Mouse (Mus musculus): ENCODE results near the gene Prkce. TPM values are rescaled to one million over a fixed set of nuclear protein-coding genes. Genes with fewer than 3 reads are reported as not detected.

The Prkce gene
- polyA plus RNA-seq, 1 experiment from 2014 or later = 44.3 TPM

GRCm38 (mm10) chr17:86168231-86168981 is 821 bp downstream of the Prkce start:
- Histone ChIP-seq H3K27me3 (ENCODE audit: control insufficient read depth, insufficient read depth, low read length) (no peaks in the 10 kb centered on the region), H3K9ac (replicated peaks; ENCODE audit: low read depth, low read length) (peak overlapping the region; percentile 76), H3K4me1 (ENCODE audit: control insufficient read depth, insufficient read depth, low read length) (peaks cover 32% of the 10 kb centered on the region), H3K36me3 (ENCODE audit: control insufficient read depth, insufficient read depth, low read length) (no peaks in the 10 kb centered on the region), H3K9me3 (ENCODE audit: control insufficient read depth, low read length) (no peaks in the 10 kb centered on the region), H3K27ac (ENCODE audit: low read depth, low read length) (peak overlapping the region; percentile 89), H3K4me2 (ENCODE audit: low read depth, low read length) (peak overlapping the region; percentile 92), H3K4me3 (ENCODE audit: low read depth, low read length) (peak overlapping the region; percentile 79)
- ATAC-seq (ENCODE audit: low read depth) = no peak
- under 1% methylated on average over 60 of the region's 64 CpGs for WGBS

GRCm38 (mm10) chr17:86169092-86169491 is 1.5 kb downstream of the Prkce start:
- H3K27me3 ChIP-seq (ENCODE audit: control insufficient read depth, insufficient read depth, low read length) = no peaks in the 10 kb centered on the region
- H3K4me1 ChIP-seq (ENCODE audit: control insufficient read depth, insufficient read depth, low read length) = peaks cover 32% of the 10 kb centered on the region
- no peaks in the 10 kb centered on the region for H3K9me3 ChIP-seq (ENCODE audit: control insufficient read depth, low read length)
- H3K36me3 ChIP-seq (ENCODE audit: control insufficient read depth, insufficient read depth, low read length) = no peaks in the 10 kb centered on the region
- H3K4me2 ChIP-seq (ENCODE audit: low read depth, low read length) = peak overlapping the region; percentile 92
- whole genome bisulfite sequencing = 11% methylated on average over 6 of the region's 6 CpGs
- ATAC-seq (ENCODE audit: low read depth) = 0 out of 2 replicates have a peak, but pooled peaks have one; percentile 12
- H3K9ac ChIP-seq (replicated peaks; ENCODE audit: low read depth, low read length) = peak overlapping the region; percentile 76
- H3K4me3 ChIP-seq (ENCODE audit: low read depth, low read length) = peak overlapping the region; percentile 79
- no peak overlapping the region; the same call in 1 of the 2 replicates for H3K27ac ChIP-seq (ENCODE audit: low read depth, low read length)

GRCm38 (mm10) chr17:86170164-86170958 is 2.8 kb downstream of the Prkce start:
- H3K4me3 ChIP-seq (ENCODE audit: low read depth, low read length) = peak overlapping the region; percentile 79
- H3K9ac ChIP-seq (replicated peaks; ENCODE audit: low read depth, low read length) = 0 out of 2 replicates have a peak overlapping the region, but pooled peaks have one; percentile 8
- H3K9me3 ChIP-seq (ENCODE audit: control insufficient read depth, low read length) = no peaks in the 10 kb centered on the region
- ATAC-seq (ENCODE audit: low read depth) = no peak
- no peaks in the 10 kb centered on the region for H3K27me3 ChIP-seq (ENCODE audit: control insufficient read depth, insufficient read depth, low read length)
- H3K4me2 ChIP-seq (ENCODE audit: low read depth, low read length) = peak overlapping the region; percentile 92
- peaks cover 32% of the 10 kb centered on the region for H3K4me1 ChIP-seq (ENCODE audit: control insufficient read depth, insufficient read depth, low read length)
- H3K27ac ChIP-seq (ENCODE audit: low read depth, low read length) = no peak overlapping the region
- WGBS = 41% methylated on average over 9 of the region's 9 CpGs
- no peaks in the 10 kb centered on the region for H3K36me3 ChIP-seq (ENCODE audit: control insufficient read depth, insufficient read depth, low read length)

DNA sequence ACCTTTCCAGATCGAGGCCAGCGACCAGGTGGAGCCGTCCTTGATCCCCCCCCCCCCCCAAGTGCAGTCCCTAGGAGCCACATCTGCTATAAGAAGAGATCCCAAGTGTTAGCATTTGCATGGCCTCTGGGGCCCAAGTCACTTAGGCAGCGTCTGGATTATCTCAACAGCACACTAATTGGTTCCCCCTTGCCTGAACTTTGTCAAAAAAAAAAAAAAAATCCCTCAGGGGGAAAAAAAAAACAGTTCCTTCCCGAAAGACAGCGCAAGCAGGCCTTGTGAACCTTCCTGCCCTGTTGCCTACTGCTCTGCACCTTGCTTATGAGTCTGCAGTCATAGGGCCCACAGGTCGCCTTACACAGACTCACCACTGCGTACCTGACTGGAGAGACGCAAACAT is 7.9 kb downstream of the Prkce start:
- no peak for ATAC-seq (ENCODE audit: low read depth)
- 74% methylated on average over 9 of the region's 9 CpGs for WGBS

GRCm38 (mm10) chr17:86176722-86177121 is 9.1 kb downstream of the Prkce start:
- no peaks in the 10 kb centered on the region for H3K9me3 ChIP-seq (ENCODE audit: control insufficient read depth, low read length)
- H3K9ac ChIP-seq (replicated peaks; ENCODE audit: low read depth, low read length) = no peak overlapping the region
- H3K4me1 ChIP-seq (ENCODE audit: control insufficient read depth, insufficient read depth, low read length) = peaks cover 3% of the 10 kb centered on the region; the same call in 1 of the 2 replicates
- 63% methylated on average over 7 of the region's 7 CpGs for WGBS
- no peaks in the 10 kb centered on the region for H3K27me3 ChIP-seq (ENCODE audit: control insufficient read depth, insufficient read depth, low read length)
- H3K27ac ChIP-seq (ENCODE audit: low read depth, low read length) = no peak overlapping the region
- no peaks in the 10 kb centered on the region for H3K36me3 ChIP-seq (ENCODE audit: control insufficient read depth, insufficient read depth, low read length)
- no peak for ATAC-seq (ENCODE audit: low read depth)
- H3K4me2 ChIP-seq (ENCODE audit: low read depth, low read length) = no peak overlapping the region
- no peak overlapping the region for H3K4me3 ChIP-seq (ENCODE audit: low read depth, low read length)

More for the DNA sequence above, 7.9 kb downstream of the Prkce start:
- H3K27ac ChIP-seq (ENCODE audit: low read depth, low read length) = no peak overlapping the region
- H3K9me3 ChIP-seq (ENCODE audit: control insufficient read depth, low read length) = no peaks in the 10 kb centered on the region
- no peak overlapping the region for H3K4me3 ChIP-seq (ENCODE audit: low read depth, low read length)
- H3K4me2 ChIP-seq (ENCODE audit: low read depth, low read length) = no peak overlapping the region
- H3K27me3 ChIP-seq (ENCODE audit: control insufficient read depth, insufficient read depth, low read length) = no peaks in the 10 kb centered on the region
- H3K9ac ChIP-seq (replicated peaks; ENCODE audit: low read depth, low read length) = no peak overlapping the region
- peaks cover 9% of the 10 kb centered on the region for H3K4me1 ChIP-seq (ENCODE audit: control insufficient read depth, insufficient read depth, low read length)
- no peaks in the 10 kb centered on the region for H3K36me3 ChIP-seq (ENCODE audit: control insufficient read depth, insufficient read depth, low read length)

DNA sequence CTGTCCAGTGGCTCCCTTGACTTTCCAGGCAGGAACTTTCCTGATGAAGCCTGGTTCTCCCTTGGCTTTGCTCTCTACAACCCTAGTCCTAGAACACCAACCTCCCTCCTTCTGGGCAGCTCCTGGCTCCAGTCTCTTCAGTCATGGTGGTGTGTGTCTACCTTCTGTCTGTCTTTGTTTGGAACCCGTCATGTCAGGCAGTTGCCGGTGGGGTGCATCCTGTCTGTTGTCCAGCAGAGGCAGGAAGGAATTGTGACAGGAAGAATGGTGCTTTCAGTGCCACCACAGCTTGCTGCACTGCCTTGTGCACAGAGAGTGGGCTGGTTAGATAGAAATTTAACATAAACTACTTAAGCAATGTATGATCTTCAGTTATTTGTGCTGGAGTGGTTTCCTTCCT is 16.2 kb downstream of the Prkce start:
- H3K4me1 ChIP-seq (ENCODE audit: control insufficient read depth, insufficient read depth, low read length) = no peaks in the 10 kb centered on the region
- ATAC-seq (ENCODE audit: low read depth) = no peak
- H3K9me3 ChIP-seq (ENCODE audit: control insufficient read depth, low read length) = no peaks in the 10 kb centered on the region
- H3K27ac ChIP-seq (ENCODE audit: low read depth, low read length) = no peak overlapping the region
- H3K9ac ChIP-seq (replicated peaks; ENCODE audit: low read depth, low read length) = no peak overlapping the region
- no peak overlapping the region for H3K4me3 ChIP-seq (ENCODE audit: low read depth, low read length)
- no peaks in the 10 kb centered on the region for H3K27me3 ChIP-seq (ENCODE audit: control insufficient read depth, insufficient read depth, low read length)
- no peak overlapping the region for H3K4me2 ChIP-seq (ENCODE audit: low read depth, low read length)
- 19% methylated on average over 2 of the region's 2 CpGs for WGBS
- H3K36me3 ChIP-seq (ENCODE audit: control insufficient read depth, insufficient read depth, low read length) = no peaks in the 10 kb centered on the region

DNA sequence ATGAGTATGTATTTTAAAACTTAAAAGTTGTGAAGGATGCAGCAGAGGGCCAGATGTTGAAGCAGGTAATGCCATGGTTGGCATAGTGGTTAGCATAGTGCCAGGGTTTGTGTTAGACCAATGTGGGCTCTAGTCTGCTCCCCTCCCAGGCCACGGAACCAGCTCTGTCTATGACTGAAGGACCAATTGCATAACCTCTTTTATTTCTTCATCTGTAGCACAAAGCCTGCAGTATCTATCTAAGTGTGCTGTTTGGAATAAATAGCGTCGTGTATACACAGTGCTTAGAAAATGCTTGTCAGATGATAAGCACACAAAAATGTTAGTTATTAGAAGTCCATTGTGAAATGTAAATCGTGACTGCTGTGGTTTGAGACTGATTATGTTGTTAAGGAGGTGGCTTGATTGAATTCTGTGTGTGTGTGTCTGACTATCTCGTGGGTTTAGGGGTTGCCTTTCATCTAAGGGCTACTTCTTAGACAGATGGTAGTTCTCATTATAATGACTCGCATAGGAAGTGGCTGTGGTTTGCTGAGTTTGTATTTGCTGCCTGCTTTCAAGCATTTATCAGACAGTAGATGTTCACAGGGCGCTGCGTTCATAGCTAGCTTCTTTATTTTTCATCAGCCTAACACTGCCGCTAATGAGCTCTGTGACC is 17.1 kb downstream of the Prkce start:
- no peaks in the 10 kb centered on the region for H3K27me3 ChIP-seq (ENCODE audit: control insufficient read depth, insufficient read depth, low read length)
- no peak overlapping the region for H3K4me3 ChIP-seq (ENCODE audit: low read depth, low read length)
- ATAC-seq (ENCODE audit: low read depth) = no peak
- no peak overlapping the region for H3K27ac ChIP-seq (ENCODE audit: low read depth, low read length)
- no peaks in the 10 kb centered on the region for H3K9me3 ChIP-seq (ENCODE audit: control insufficient read depth, low read length)
- H3K4me1 ChIP-seq (ENCODE audit: control insufficient read depth, insufficient read depth, low read length) = no peaks in the 10 kb centered on the region
- 76% methylated on average over 9 of the region's 9 CpGs for WGBS
- H3K36me3 ChIP-seq (ENCODE audit: control insufficient read depth, insufficient read depth, low read length) = no peaks in the 10 kb centered on the region
- no peak overlapping the region for H3K4me2 ChIP-seq (ENCODE audit: low read depth, low read length)
- no peak overlapping the region for H3K9ac ChIP-seq (replicated peaks; ENCODE audit: low read depth, low read length)

DNA sequence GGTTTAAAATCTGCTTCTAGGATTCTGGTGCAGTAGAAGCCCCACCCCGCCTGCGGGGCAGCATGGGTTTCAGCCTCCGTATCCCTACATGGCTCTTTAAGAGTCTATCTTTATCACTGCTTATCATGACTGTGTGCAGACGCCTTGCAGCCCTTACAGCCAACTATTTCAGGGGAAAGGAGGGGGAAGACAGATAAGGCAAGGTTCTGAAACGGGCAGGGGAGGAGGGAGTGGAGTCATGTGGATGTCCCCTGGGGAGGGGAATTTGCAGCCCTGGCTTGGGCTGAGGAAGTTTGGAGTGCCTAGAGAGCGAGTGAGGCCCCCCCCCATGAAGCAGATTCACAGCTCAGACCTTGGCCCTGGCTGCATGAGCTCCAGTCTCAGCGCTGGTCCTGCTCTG is 18.0 kb downstream of the Prkce start:
- H3K4me3 ChIP-seq (ENCODE audit: low read depth, low read length) = no peak overlapping the region
- H3K27ac ChIP-seq (ENCODE audit: low read depth, low read length) = no peak overlapping the region
- no peaks in the 10 kb centered on the region for H3K4me1 ChIP-seq (ENCODE audit: control insufficient read depth, insufficient read depth, low read length)
- H3K27me3 ChIP-seq (ENCODE audit: control insufficient read depth, insufficient read depth, low read length) = no peaks in the 10 kb centered on the region
- no peaks in the 10 kb centered on the region for H3K36me3 ChIP-seq (ENCODE audit: control insufficient read depth, insufficient read depth, low read length)
- H3K4me2 ChIP-seq (ENCODE audit: low read depth, low read length) = no peak overlapping the region
- ATAC-seq (ENCODE audit: low read depth) = no peak
- no peak overlapping the region for H3K9ac ChIP-seq (replicated peaks; ENCODE audit: low read depth, low read length)
- WGBS = 48% methylated on average over 7 of the region's 7 CpGs
- H3K9me3 ChIP-seq (ENCODE audit: control insufficient read depth, low read length) = no peaks in the 10 kb centered on the region

All from neural tube, embryonic 14.5 days (tissue).